Mouse (Mus musculus) activated CD4-positive, CD25-positive, alpha-beta regulatory T cell, adult 4 months (primary cell): ENCODE data around the gene Col6a2. TPM values are rescaled to one million over a fixed set of nuclear protein-coding genes. Genes with fewer than 3 reads are reported as not detected.

Experiments used
- ATAC-seq: one replicate; pipeline ENCODE4 v1.8.0; 2017
- polyA plus RNA-seq, 2 experiments: library from polyadenylated mRNA; unstranded; fragments of 100-300 nt; shearing (Covaris generic); gene quantifications; one replicate each; pipeline ENCODE4 v1.2.1; 2017

Gene Col6a2
- polyA plus RNA-seq, 2 experiments from 2014 or later: 0.13 TPM; not detected in 1

- no peak for ATAC-seq
Observed at GRCm38 (mm10) chr10:76636026-76636425, 12.6 kb upstream of the Col6a2 start.

GRCm38 (mm10) chr10:76634584-76634983 is 11.2 kb upstream of the Col6a2 start:
- ATAC-seq: no peak

DNA sequence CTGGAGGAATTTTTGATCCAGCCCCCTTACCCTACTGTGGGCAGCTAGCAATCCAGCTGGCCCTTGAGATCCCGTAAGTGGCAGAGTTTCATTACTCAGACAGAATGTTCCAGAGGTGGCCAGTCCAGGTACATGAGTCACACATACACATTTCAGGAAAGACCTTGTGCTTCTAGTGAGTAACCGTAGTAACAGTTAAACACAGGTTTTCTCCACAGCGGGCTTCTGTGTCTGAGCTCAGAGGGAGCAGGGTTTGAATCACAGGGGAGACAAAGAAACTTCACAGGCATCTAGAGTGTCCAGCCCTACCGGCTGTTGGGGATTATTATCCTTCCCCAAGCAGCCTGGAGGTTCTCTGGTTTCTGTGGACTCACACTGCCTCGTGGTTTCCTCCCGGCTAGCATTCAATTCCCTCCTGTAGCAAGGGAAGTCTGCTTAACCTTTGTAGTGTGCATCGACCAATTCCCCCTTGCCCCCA is 10.7 kb upstream of the Col6a2 start:
- ATAC-seq: no peak

- no peak for ATAC-seq
Observed at GRCm38 (mm10) chr10:76632630-76633029, 9.2 kb upstream of the Col6a2 start.

DNA sequence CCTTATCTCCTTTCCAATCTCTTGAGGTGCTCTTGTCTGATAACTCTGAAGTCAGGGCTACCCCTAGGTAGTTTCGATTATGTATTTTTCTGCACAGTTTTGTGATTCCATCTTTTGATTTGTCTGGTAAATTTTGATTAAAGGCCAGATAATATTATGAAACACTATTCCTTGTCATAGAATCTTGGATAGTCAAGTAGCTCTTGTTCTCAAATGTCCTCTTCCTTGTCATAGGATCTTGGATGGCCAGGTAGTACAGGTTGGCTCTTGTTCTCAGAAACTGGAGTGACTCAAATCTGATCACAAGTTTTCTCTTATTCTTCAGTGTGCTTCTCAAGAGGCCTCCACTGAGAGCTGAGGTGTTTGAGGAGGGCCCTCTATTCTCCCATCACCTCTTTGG is 7.2 kb upstream of the Col6a2 start:
- ATAC-seq: no peak

DNA sequence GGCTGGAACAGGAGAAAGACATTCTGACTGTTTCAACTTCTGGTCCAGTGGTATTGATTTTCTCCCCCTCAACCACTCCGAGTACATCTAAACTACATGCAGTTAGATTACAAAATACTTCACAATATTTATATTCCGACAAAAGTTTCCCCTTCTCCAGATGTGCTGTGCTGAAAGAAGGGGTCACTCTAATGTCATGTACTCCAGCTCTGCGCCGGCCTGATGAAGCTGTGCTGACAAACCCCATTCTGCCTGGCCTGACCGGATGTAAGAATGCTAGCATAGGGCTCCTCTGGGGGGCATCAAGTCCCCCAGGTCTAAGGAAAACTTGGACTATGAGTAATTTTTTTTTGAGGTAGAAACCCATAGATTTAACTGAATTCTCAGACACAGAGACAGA is 4.3 kb upstream of the Col6a2 start:
- ATAC-seq: no peak

GRCm38 (mm10) chr10:76624903-76625302 is 1.5 kb upstream of the Col6a2 start:
- no peak for ATAC-seq

- no peak for ATAC-seq
Observed at GRCm38 (mm10) chr10:76623734-76624133, 304 bp upstream of the Col6a2 start.

DNA sequence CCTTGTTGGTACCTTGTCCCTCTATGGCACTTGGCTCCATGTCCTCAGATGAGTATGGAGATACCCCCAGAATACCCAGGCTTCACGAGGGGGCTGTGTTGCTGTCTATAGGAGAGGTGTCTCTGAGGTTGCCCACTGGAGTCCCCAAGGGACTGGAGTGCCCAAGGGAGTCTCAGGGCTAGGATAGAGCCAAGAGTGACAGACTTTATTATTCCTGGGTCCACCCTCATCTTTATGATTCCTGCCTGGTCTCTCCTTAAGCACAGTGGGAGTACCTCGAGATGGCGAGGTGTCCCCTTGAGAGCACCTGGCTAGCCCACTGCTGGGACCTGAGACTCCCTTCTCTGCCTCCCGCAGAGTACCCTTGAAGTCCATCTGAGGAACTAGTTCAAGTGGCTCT is 1.0 kb downstream of the Col6a2 start:
- no peak for ATAC-seq

DNA sequence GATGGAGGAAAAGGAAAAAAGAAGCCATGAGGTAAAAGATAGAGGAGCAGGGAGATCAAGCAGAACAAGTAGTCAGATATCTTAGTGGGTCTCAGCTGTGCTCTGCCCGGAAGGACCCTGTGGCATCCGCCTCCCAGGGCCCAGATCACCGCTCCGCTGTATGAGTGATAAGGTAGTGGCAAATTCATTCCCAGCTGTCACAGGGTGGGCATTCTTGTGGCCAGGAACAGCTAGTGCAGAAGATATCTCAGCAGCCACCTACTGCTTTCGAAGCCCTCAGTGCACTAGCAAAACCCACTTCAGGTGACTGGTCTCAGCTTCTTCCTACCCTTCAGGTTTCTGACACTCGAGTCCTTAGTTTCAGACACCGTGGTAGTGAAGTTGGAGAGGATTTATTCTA is 11.0 kb downstream of the Col6a2 start:
- ATAC-seq: no peak

- ATAC-seq: no peak
Observed at GRCm38 (mm10) chr10:76602690-76603089, 20.7 kb downstream of the Col6a2 start.

DNA sequence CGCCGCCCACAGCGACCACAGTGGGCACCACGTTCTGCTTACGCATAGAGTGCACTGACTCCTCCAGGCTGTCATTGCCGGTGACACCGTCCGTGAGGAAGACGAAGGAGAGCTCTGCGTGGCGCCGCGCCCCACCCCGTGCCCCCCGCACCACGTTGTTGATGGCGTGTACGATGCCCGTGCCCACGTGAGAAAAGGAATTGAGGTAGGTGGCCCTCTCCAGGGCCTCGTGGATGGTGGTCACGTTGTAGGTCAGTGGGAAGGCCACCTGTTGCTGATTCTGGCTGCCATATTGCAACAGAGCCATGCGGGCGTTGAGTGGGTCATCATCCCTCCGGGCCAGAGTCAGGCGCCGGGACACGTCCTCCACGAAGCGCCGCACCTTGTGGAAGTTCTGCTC is 27.1 kb downstream of the Col6a2 start:
- ATAC-seq: no peak

GRCm38 (mm10) chr10:76590197-76590596 is 33.2 kb downstream of the Col6a2 start:
- ATAC-seq: no peak

- ATAC-seq: no peak
Observed at GRCm38 (mm10) chr10:76586190-76586589, 37.2 kb downstream of the Col6a2 start.

DNA sequence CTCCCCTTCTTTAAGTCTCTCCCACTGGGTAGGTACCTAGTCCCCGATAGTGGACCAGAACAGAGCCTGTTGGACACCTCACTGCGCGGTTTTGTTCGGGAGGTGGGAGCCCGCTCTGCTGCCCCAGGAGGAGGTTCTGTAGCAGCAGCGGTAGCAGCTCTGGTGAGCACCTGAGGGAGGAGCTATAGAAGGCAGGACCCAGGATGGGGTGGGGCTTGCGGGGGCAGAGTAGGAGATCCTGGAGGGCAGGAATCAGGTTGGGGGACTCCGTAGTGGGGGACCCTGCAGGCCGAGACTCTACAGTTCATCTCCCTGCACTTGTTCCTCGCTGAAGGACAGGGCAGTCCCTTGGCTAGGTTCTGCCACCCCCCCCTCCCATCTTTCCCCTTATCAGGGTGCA is 39.3 kb downstream of the Col6a2 start:
- ATAC-seq: no peak

DNA sequence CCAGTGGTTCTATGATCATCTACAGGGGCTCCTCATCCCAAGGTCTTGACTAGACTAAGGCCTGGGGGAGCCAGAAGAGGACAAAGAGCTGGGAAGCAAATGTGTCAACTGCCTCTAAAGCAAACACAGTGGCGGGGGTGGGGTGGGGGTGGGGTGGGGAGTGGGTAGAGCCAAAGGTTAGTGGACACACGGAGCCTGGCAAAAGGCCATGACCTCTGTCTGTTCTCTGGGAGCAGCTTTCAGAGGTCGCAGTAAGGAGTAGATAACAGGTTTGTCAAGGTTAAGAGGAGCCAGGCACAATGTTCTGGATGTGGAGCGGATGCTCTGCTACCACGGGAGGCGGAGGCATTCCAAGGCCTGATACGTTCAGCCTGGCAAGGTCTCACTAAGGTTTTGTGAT is 46.5 kb downstream of the Col6a2 start:
- ATAC-seq: no peak

GRCm38 (mm10) chr10:76575374-76575773 is 48.1 kb downstream of the Col6a2 start, which contains the start of gene Ftcd:
Gene Ftcd, plus strand, starts transcription at chr10:76575648.
- ATAC-seq: no peak

DNA sequence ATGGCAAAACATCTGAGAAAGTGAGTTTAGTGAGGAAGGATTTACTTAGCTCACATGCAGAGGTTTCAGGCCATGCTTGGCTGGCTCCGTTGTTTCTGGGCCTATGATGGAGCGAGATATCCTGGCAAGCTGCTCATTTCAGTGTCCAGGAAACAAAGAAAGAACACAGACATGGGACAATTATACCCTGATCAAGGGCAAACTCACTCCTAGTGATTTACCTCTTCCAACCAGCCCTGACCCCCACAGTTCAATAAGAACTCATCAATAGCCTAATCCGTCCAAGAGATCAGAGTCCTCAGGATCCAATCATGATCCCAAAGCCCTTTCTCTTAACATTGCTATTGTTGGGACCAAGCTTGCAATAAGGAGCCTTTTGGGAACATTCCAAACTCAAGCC is 51.3 kb downstream of the Col6a2 start:
- no peak for ATAC-seq

- no peak for ATAC-seq
Observed at GRCm38 (mm10) chr10:76571070-76571469, 52.4 kb downstream of the Col6a2 start.

DNA sequence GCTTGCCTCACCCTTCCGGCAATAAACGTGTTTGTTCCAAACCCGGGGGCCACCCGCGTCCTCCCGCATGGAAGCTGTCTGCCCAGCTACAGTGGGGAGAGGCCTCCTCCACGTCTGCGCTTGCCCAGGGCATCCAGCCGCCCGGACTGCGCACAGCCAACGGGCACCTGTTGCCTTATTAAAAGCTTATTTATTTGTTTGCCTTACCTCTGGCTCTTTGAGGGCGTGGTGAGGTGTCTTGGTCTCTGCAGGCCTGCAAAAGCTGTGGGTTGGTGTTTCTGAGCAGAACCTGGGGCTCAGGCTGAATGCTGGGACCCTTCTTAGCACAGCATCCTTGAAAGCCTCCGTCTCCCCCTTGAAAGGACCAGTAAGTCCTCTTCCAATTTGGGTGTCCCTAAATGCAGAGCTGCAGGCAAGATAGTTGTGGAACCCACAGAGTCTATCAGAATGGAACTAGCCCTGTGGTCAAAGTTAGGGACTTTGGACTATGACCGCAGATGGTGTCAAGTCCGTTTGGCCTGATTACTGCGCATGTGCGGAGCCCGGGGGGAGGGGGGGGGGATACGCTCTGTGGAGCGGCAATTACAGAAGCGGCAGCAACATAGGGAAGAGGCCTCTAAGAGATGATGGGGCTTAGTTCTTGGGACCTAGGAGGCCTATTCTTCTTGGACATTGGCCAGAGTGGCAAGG is 53.3 kb downstream of the Col6a2 start:
- no peak for ATAC-seq

- ATAC-seq: no peak
Observed at GRCm38 (mm10) chr10:76561972-76562371, 61.5 kb downstream of the Col6a2 start, which contains the start of gene Spatc1l. Gene Spatc1l, plus strand, starts transcription at chr10:76562272.

DNA sequence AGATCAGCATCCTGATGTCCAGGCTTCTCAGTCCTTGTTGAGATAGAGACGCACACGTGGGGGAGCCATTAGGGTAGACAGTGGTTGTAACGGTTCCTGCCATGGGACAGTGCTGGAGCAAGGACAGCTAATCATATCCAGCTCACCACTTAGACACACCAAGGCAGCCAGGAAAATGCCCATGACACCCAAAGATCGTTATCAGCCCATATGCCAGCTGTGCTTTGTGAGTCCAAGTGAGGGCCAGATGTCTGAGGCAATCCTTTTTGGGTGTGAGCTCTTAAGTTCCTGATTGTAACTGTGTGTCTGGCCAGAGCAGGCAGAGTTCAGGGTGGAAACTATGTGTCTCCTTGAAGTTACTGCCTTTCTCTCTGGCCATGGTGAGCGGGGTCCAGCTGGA is 69.4 kb downstream of the Col6a2 start:
- ATAC-seq: no peak

GRCm38 (mm10) chr10:76551556-76551955 is 71.9 kb downstream of the Col6a2 start:
- ATAC-seq: no peak

DNA sequence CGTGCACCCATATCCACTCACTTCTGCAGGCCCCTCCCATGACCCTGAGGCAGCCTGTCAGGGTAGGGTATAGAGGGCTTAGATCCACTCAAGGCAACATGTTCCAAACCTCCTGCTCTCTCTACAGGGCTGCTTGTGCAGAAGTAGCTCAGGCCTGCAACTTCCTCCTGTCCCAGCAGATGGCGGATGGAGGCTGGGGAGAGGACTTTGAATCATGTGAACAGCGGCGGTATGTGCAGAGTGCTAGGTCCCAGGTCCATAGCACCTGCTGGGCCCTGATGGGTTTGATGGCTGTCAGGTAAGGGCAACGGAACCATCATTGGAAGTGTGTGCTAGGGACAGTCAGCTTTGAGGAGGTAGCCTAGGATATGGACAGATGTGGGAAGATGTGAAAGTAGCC is 73.0 kb downstream of the Col6a2 start:
- ATAC-seq: no peak

DNA sequence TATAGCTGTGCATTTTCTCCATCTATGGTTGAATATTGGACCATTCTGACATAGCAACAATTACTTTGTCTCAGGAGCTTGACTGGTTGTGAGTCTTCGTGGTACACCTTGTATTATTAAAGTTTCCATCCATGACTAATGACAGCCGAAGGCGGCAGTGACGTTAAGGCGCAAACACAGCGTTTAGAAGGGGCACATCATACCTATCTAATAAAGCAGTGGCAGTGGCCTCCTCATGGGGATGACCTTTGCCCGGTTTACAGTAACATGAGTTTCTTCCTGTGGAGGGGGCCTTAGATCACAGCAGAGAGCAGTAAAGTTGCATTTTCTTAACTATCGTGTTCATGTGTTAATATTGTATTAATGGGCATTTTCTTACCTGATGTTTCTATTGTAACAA is 75.2 kb downstream of the Col6a2 start:
- ATAC-seq: no peak
